Mouse (Mus musculus): ENCODE data around the gene Mtfmt. TPM values are rescaled to one million over a fixed set of nuclear protein-coding genes. Genes with fewer than 3 reads are reported as not detected.

The Mtfmt gene
- 47.0 TPM for polyA plus RNA-seq (2017; shearing (Covaris generic))

DNA sequence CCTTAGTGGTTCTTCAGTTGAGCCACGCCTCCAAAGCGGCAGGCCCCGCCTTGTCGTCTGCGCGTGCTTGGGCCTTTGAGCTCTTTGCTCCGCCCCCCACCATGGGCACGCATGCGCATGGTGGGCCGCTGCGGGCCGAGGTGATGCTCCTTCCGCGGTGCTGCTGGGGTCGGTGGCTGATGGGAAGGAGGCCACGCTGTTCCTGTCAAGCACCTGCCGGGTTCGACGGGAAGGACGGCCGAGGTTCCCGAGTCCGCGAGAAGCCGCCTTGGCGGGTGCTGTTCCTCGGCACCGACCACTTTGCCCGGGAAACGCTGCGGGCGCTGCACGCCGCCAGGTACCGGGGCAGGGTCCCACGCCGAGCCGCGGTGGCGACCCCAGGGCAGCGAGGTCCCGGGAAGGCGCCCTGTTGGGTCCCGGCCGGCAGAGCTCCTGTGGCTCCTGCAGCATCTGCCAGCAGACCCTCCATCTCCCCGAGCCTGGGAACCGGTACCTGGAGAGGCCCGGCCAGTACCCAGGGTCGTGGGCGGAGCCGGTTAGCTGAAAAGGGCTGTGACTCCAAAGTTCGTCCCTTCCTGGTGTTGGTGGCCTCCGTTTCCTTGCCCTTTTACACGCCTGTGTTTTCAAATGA is at the start of gene Mtfmt:
TSS of gene Mtfmt (plus strand) at position 112 of the 631 bp plus-strand sequence.

DNA sequence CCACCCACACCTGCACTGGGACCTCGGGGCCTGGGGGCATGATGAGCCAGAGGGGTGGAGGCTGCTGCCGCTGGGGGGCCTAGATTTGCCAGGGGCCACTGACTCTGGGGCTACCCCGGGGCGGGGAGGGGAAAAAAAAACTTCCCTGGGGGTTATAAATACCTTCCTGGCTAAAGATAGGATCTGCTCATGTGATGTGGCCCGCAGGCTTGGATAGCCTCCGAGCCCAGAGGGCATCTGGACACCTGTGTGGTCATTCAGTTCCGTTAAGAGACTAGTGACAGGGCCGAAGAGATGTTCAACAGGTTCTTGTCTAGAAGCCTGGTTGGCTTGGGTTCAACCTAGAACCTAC is 44.0 kb upstream of the Mtfmt start, which contains the start of gene Kbtbd13:
TSS of gene Kbtbd13 (minus strand) at position 40 of the 352 bp plus-strand sequence.

DNA sequence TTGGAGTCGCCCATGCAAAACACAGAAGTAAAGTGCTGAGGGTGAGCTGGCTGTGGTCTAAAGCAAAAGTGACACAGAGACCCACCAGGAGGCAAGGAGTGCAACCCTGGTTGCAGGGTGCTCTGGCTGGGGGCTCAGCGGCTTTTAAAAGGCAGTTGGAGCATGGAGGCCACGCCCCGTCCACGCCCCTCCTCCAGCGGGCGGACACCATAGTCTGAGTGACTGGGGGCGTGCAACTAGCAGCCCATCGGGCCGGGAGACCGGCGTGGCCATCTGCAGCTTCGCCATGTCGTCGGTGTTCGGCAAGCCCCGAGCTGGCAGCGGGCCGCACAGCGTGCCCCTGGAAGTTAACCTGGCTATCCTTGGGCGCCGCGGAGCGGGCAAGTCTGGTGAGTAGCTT is 37.3 kb upstream of the Mtfmt start, which contains the start of gene Rasl12:
TSS of gene Rasl12 (plus strand) at position 228 of the 400 bp plus-strand sequence.

DNA sequence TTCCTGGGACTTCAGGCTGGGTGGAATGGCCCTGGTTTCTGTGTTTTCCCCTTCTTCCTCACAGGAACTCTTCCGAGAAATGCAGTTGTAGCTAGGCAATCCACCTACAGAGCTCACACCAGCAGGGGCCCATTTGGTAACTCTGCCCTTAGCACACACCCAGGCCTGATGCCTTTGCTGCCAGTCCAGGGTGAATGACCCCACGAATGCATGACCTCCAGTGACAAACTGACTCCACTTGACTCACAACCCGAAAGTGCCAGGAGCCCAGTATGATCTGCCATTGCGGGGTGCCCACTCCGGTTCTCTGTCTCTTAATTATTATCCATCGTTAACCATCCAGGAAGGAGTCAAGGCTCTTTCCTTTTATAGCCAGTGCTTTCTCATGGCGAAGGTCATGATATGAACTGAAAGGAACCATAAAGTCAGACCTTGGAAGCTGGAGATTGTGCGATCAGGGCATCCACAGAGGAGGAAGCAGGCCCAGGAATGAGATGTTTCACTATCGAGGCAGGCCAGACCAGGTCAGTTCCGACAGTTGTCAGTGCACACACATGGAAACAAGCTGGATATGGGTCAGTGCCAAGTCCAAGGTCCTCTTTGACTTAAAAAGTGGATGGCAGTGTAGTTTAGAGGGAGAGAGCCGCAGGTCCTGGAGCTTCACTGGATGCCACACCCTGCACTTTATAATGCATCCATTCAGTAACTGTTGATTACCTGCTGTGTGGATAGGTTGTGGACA is 12.7 kb upstream of the Mtfmt start, which contains the start of gene Slc51b:
TSS of gene Slc51b (minus strand) at position 196 of the 742 bp plus-strand sequence.

DNA sequence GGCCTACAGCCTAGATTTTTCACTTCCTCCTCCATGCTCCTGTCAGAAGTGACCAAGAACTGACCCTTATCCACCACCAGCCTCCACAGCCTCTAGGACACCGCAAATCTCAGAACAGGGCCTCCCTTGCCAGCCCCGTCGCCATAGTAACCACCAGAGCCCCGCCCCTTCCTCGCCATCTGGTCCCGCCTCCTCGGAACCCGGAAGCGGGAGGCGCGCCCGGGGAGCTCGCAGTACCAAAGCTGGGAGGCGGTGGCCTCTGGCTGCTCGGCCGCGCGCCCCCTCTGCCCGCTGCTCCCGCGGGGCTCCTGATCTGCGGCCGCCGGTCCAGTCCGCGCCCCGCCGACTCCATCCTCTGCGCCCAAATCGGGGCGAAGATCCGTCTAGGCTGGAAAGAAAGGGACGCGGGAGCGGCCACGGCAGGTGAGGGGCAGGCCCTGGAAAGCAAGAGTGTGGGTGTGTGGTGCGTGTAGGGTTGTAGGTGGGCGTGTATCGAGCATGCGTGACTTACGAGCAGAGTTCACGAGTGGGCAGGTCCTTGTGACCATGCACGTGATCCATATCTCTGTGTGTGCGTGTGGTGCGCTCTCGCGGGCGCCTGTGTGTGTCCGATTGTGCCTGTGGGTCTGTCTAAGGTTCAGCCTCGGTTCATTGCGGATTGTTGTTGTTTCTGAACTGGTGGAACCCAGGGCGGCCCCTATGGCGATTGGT is 25.3 kb downstream of the Mtfmt start, which contains the start of gene Spg21:
TSS of gene Spg21 (plus strand) at position 216 of the 711 bp plus-strand sequence.

Other genes starting within 250 kb of the Mtfmt start
- 11.8 TPM for gene Parp16, start 240.4 kb upstream of the Mtfmt start, polyA plus RNA-seq (2017; shearing (Covaris generic))
- not detected for gene Cilp, start 170.6 kb upstream of the Mtfmt start, polyA plus RNA-seq (2017; shearing (Covaris generic))
- 59.2 TPM for gene Clpx, start 141.5 kb upstream of the Mtfmt start, polyA plus RNA-seq (2017; shearing (Covaris generic))
- 4.2 TPM for gene Pdcd7, start 89.7 kb upstream of the Mtfmt start, polyA plus RNA-seq (2017; shearing (Covaris generic))
- not detected for gene Ubap1l, start 74.7 kb upstream of the Mtfmt start, polyA plus RNA-seq (2017; shearing (Covaris generic))
- gene Kbtbd13, start 44.1 kb upstream of the Mtfmt start, polyA plus RNA-seq (2017; shearing (Covaris generic)) = not detected
- gene Rasl12, start 37.3 kb upstream of the Mtfmt start, polyA plus RNA-seq (2017; shearing (Covaris generic)) = not detected
- gene Slc51b, start 12.8 kb upstream of the Mtfmt start, polyA plus RNA-seq (2017; shearing (Covaris generic)) = not detected
- gene Spg21, start 25.2 kb downstream of the Mtfmt start, polyA plus RNA-seq (2017; shearing (Covaris generic)) = 109 TPM
- not detected for gene Ankdd1a, start 84.4 kb downstream of the Mtfmt start, polyA plus RNA-seq (2017; shearing (Covaris generic))
- 102 TPM for gene Plekho2, start 144.3 kb downstream of the Mtfmt start, polyA plus RNA-seq (2017; shearing (Covaris generic))
- gene Pif1, start 151.4 kb downstream of the Mtfmt start, polyA plus RNA-seq (2017; shearing (Covaris generic)) = 0.54 TPM
- gene Rbpms2, start 193.9 kb downstream of the Mtfmt start, polyA plus RNA-seq (2017; shearing (Covaris generic)) = 0.43 TPM
- gene Oaz2, start 232.2 kb downstream of the Mtfmt start, polyA plus RNA-seq (2017; shearing (Covaris generic)) = 159 TPM

Data from inflammation-experienced regulatory T-cells, adult 16 weeks (primary cell).